Mouse (Mus musculus): ENCODE measurements around the gene Elavl4.

- no peak for TF ChIP-seq CTCF (IDR thresholded peaks at IDR 0.05; ENCODE audit: extremely low read depth, insufficient read depth, low read length)
- TF ChIP-seq POLR2A (IDR thresholded peaks at IDR 0.05; ENCODE audit: extremely low read depth, insufficient read depth, low read length) = no peak
Observed at GRCm38 (mm10) chr4:110234554-110234953, 117.2 kb downstream of the Elavl4 start.
